Mouse (Mus musculus) frontal cortex, adult (tissue): Measurements from ENCODE around the gene Zfp458.

Experiments used
- ATAC-seq: cut with Nextera tagmentation; 2 replicates; pipeline ENCODE4 v1.9.2; 2017; ENCODE audit warnings: mild to moderate bottlenecking, moderate library complexity, mixed read lengths; ENCODE audit not compliant: low TSS enrichment

Gene Zfp458

DNA sequence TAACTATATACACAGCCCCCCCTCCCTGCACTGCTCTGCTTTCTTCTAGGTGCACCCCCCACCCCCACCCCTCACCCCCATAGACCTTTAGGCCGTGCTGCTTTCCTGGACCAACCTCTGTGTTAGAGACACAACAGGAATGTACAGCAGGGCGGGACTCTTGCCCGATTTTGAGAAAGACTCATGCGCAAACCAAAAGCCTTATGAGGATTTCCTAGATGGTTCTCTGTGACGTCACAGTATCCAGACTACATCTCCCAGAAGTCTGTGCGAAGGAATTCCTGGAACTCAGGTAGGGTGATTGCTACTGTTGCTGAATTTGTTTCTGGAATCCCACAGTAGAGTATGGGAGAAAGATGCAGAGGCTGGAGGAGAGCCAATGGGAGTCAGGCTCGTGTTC lies at the start of gene Zfp458:
TSS of gene Zfp458 (minus strand) at position 153 of the 400 bp plus-strand sequence.
- peak; percentile 92 for ATAC-seq

GRCm38 (mm10) chr13:67306718-67307117 lies 28.5 kb upstream of the Zfp458 start:
- ATAC-seq: peak; percentile 33

DNA sequence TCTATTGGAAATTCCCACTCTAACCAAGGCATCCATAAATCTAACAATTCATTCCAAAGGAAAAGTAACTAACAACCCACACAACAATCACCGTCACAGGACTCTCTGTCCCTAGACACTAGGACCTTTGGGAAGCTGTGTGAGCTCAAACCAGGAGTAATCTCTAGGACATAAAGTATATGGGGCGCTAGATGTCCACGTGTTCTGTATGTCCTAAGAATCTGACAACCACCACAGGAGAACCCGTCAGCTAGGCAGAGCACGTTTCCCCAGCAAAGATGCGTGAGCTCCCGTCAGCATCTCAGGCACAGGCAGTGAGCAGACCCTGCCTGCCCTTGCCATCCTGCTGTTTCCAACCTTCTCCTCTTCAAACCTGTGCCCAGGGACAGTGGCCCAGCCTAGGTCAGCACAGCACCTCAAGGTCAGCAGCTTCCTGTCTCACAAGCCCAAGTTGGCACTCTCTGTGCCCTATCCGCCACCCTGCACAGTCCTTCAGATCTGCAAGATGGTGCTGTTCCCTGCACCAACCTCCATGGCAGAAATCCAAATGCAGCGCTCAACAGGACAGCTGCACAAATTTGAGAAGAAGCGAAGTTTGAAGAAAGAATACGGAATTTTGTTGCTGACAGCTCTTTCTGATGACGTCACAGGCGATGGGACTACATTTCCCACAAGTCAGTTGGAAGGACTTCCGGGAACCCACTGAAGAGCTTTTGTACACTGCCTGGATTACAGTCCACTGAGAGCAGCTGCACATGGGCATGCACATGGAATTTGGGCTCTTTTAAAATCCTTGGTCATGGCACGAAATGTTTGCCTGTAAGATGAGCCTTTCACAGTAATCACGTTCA lies 27.8 kb upstream of the Zfp458 start, which contains the start of gene Zfp457:
TSS of gene Zfp457 (minus strand) at position 664 of the 851 bp plus-strand sequence.
- ATAC-seq: peak; percentile 99

- ATAC-seq: peak; percentile 50
These were observed 8.7 kb downstream of the Zfp458 start for GRCm38 (mm10) chr13:67269383-67270065.

DNA sequence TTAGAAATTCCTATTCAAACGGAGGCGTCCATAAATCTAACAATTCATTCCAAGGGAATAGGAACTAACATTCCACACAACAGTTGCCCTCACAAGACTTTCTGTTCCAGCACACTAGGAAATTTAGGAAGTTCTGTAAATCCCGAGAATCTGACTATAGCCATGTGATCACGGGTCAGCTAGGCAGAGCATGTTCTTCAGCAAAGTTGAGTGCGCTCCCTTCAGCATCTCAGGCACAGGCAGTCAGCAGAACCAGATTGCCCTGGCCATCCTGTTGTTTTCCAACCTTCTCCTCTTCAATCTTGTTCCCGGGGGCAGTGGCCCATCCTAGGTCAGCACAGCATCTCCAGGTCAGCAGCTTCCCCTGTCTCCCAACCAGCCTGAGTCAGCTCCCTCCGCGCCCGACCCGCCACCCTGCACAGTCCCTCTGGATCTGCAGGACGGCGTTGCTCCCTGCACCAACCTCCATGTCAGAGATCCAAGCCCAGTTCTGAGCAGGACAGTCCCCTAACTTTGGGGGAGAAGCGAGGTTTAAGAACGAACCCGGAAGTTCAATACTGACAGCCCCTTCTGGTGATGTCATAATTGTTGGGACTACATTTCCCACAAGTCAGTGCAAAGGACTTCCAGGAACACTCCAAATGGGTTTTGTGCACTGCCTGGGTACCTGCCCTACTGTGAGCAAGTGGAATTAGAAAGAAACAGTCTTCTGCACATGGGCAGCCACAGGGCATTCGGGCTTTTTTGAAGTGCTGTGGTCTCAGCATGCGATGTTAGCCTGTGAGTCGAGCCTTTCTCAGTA lies 9.5 kb downstream of the Zfp458 start:
- peak; percentile 100 for ATAC-seq

DNA sequence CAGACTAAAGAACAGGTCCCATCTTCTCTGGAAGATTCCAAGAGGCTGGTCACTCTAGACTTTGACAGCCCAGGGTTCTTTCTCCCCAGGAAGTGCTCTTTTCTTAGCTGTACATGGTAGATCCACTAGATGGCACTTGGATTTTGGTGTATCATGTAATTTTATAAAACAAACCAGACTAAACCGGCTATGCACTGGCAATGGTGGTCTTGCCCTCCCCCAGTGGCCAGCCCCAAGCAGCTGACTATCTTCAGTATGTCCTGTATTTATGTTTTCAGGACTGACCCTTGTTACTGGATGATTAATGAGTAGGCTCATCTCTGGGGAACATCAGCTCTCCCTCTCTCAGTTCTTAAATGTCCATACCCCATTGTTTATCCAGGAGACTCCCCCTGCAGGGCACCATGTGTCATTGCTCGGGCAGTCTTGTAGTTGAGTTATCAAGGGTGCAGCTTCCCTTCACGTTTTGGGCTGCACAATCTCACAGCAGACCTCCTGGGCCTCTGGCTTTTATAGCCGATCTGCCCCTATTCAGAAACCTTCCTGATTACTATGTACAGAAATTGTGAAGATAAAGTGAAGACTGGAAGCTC lies 64.2 kb downstream of the Zfp458 start:
- no peak for ATAC-seq
